Mouse (Mus musculus): ENCODE measurements around the gene Osbpl9. TPM values are rescaled to one million over a fixed set of nuclear protein-coding genes. Genes with fewer than 3 reads are reported as not detected.

The Osbpl9 gene
- polyA plus RNA-seq, 1 experiment from 2014 or later = 32.5 TPM

DNA sequence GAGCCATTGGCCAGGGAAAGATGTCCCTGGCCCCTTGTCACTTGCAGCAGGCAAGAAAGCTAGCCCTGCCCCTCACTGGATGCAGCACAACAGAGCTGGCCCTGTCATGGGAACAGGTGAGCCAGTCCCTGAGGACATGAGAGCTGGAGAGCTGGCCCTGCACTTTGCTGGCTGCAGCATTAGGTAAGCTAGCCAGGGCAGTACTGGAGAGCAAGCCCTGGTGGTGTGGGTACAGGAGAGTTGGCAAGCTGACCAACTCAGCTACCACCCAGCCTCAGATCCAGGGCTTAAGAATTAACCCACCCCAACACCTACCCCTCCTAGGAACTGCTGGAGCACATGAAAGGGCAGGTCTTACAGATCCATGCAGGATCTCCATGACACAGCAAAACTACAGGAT is 73.1 kb downstream of the Osbpl9 start:
- Histone ChIP-seq H3K9ac (ENCODE audit: low read depth, low read length) (no peak overlapping the region), H3K36me3 (ENCODE audit: control insufficient read depth, insufficient read depth) (no peaks in the 10 kb centered on the region), H3K27ac (ENCODE audit: low read depth, low read length) (no peak overlapping the region), H3K4me3 (ENCODE audit: low read depth, low read length) (no peak overlapping the region), H3K4me1 (replicated peaks; ENCODE audit: control insufficient read depth, insufficient read depth, low read length) (0 out of 2 replicates have a peak, but pooled peaks cover 3% of the 10 kb centered on the region), H3K9me3 (ENCODE audit: control insufficient read depth) (no peaks in the 10 kb centered on the region), H3K27me3 (replicated peaks; ENCODE audit: control insufficient read depth, insufficient read depth, low read length) (no peaks in the 10 kb centered on the region), H3K4me2 (replicated peaks; ENCODE audit: low read depth) (no peak overlapping the region)
- no peak for TF ChIP-seq CTCF (IDR thresholded peaks at IDR 0.05; ENCODE audit: low read depth)
- ATAC-seq = no peak

DNA sequence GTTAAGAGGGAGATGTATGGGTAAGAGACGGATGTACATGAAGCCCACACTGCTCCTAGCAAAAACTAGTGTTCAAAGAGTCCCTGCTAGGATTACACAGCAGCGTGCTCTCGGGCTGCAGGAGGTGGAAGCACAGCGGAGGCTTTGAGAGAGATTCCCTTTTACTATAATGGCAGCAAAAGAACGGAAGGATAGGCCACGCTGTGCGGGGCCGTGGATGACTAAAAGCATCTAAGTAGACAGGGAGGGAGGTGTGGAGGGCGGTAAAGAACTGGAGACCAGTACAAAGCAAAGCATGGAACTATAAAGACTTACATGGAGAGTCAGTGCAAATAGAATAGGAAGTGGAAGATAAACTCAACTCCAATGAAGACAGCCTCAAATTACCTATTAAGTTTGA is 74.1 kb downstream of the Osbpl9 start:
- 0 out of 2 replicates have a peak, but pooled peaks cover 5% of the 10 kb centered on the region for H3K4me1 ChIP-seq (replicated peaks; ENCODE audit: control insufficient read depth, insufficient read depth, low read length)
- TF ChIP-seq CTCF (IDR thresholded peaks at IDR 0.05; ENCODE audit: low read depth) = no peak
- WGBS = 91% methylated on average over 9 of the region's 9 CpGs
- H3K4me3 ChIP-seq (ENCODE audit: low read depth, low read length) = no peak overlapping the region
- no peaks in the 10 kb centered on the region for H3K9me3 ChIP-seq (ENCODE audit: control insufficient read depth)
- ATAC-seq = no peak
- H3K4me2 ChIP-seq (replicated peaks; ENCODE audit: low read depth) = no peak overlapping the region
- H3K27me3 ChIP-seq (replicated peaks; ENCODE audit: control insufficient read depth, insufficient read depth, low read length) = no peaks in the 10 kb centered on the region
- no peak overlapping the region for H3K9ac ChIP-seq (ENCODE audit: low read depth, low read length)
- no peaks in the 10 kb centered on the region for H3K36me3 ChIP-seq (ENCODE audit: control insufficient read depth, insufficient read depth)
- no peak overlapping the region for H3K27ac ChIP-seq (ENCODE audit: low read depth, low read length)

DNA sequence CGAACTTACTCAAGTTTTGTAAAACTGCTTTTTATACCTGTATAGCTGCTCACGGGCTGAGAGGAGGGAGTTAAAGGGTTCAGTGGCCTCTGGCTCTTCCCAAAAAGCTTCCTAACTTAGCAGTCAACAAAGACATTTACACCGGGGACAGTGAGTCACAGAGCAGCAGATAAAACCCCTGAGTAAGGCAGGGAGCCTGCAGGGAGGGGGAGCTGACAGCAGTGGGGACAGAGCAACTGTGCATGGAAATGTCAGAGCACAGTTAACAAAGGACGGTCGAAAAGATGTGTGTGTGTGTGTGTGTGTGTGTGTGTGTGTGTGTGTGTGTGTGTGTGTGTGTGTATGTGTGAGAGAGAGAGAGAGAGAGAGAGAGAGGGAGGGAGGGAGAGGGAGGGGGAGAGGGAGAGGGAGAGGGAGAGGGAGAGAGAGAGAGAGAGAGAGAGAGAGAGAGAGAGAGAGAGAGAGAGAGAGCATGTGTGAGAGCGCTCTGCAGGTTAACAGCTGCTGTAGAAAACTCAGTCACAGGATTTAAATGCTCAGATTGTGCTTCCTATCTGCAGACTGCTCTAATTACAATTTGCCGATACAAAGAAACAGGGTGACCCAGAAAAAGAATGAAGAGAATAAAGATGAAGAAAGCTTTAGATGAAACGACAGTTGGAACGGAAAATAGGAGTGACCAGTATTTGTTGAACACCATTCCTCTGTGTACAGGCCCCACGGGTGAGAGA is 75.1 kb downstream of the Osbpl9 start:
- Histone ChIP-seq H3K36me3 (ENCODE audit: control insufficient read depth, insufficient read depth) (no peaks in the 10 kb centered on the region), H3K27me3 (replicated peaks; ENCODE audit: control insufficient read depth, insufficient read depth, low read length) (no peaks in the 10 kb centered on the region), H3K4me3 (ENCODE audit: low read depth, low read length) (no peak overlapping the region), H3K4me2 (replicated peaks; ENCODE audit: low read depth) (no peak overlapping the region), H3K9ac (ENCODE audit: low read depth, low read length) (no peak overlapping the region), H3K27ac (ENCODE audit: low read depth, low read length) (no peak overlapping the region), H3K9me3 (ENCODE audit: control insufficient read depth) (no peaks in the 10 kb centered on the region), H3K4me1 (replicated peaks; ENCODE audit: control insufficient read depth, insufficient read depth, low read length) (0 out of 2 replicates have a peak, but pooled peaks cover 5% of the 10 kb centered on the region)
- TF ChIP-seq CTCF (IDR thresholded peaks at IDR 0.05; ENCODE audit: low read depth) = no peak
- no peak for ATAC-seq
- 61% methylated on average over 10 of the region's 10 CpGs for WGBS

DNA sequence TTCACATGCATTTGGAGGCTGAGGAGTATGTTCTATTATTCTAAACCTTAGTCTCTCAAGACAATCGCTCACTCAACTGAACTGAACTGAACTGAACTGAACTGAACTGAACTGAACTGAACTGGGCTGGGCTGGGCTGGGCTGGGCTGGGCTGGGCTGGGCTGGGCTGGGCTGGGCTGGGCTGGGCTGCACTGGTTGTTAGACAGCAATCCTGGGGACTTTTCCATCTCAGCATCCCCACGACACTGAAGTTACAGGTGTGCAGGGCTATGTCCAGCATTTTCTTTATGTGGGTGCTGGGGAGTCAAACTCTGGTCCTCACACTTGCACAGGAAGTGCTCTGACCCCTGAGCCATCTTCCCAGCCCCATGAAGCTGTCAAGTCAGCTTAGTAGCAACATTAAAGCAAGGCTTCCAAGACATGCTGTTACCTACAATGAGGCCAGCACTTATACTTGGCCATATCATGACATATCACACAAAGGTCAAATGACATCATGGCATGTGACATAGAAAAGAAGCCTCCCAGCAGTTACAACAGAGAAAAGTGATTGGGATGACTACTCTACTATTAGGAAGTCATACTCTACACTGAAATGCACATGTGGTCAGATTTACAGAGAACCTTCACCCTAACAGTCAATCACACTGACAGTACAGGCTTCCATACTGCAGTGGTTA is 76.2 kb downstream of the Osbpl9 start:
- 0 out of 2 replicates have a peak, but pooled peaks cover 5% of the 10 kb centered on the region for H3K4me1 ChIP-seq (replicated peaks; ENCODE audit: control insufficient read depth, insufficient read depth, low read length)
- peak; percentile 85 for ATAC-seq
- no peaks in the 10 kb centered on the region for H3K27me3 ChIP-seq (replicated peaks; ENCODE audit: control insufficient read depth, insufficient read depth, low read length)
- no peak overlapping the region for H3K27ac ChIP-seq (ENCODE audit: low read depth, low read length)
- 45% methylated on average over 2 of the region's 2 CpGs for WGBS
- no peak overlapping the region for H3K4me3 ChIP-seq (ENCODE audit: low read depth, low read length)
- no peak for TF ChIP-seq CTCF (IDR thresholded peaks at IDR 0.05; ENCODE audit: low read depth)
- H3K36me3 ChIP-seq (ENCODE audit: control insufficient read depth, insufficient read depth) = no peaks in the 10 kb centered on the region
- no peaks in the 10 kb centered on the region for H3K9me3 ChIP-seq (ENCODE audit: control insufficient read depth)
- H3K4me2 ChIP-seq (replicated peaks; ENCODE audit: low read depth) = no peak overlapping the region
- H3K9ac ChIP-seq (ENCODE audit: low read depth, low read length) = no peak overlapping the region

DNA sequence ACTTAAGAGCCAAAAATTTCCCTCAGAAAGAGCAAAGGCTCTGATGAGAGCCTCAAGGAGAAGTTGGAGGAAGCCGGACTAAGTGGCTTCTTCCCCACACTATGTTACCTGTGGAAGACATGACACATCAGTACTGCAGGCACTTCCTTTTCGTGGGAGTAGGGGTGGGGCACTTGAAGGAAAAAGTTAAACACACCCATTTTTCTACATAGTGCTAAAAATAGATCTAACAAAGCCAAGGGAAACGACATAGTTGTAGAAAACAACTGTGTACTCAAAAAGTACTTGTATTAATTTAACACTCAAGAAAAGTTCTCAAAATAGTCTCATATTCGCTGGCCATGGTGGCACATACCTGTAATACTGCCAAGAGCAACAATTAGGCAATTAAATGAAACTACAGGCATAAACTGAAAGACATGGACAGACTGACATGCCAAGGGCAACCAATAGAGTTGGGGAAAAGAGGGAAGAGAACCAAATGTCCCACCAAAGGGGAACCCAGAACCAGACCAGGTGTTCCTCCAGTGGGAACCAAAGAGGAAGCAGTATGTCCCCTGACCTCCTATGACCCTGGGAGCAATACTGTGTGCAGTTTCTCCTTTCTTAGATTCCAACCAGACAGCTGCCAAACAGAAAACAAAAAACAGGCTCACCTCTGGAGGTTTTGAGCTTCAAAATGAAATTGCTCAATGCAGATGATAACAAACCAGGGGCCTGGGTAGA is 79.1 kb downstream of the Osbpl9 start:
- no peak overlapping the region for H3K27ac ChIP-seq (ENCODE audit: low read depth, low read length)
- no peak for TF ChIP-seq CTCF (IDR thresholded peaks at IDR 0.05; ENCODE audit: low read depth)
- no peaks in the 10 kb centered on the region for H3K27me3 ChIP-seq (replicated peaks; ENCODE audit: control insufficient read depth, insufficient read depth, low read length)
- no peak overlapping the region for H3K4me3 ChIP-seq (ENCODE audit: low read depth, low read length)
- no peaks in the 10 kb centered on the region for H3K36me3 ChIP-seq (ENCODE audit: control insufficient read depth, insufficient read depth)
- ATAC-seq = no peak
- H3K4me1 ChIP-seq (replicated peaks; ENCODE audit: control insufficient read depth, insufficient read depth, low read length) = 0 out of 2 replicates have a peak, but pooled peaks cover 8% of the 10 kb centered on the region
- 47% methylated on average over 4 of the region's 4 CpGs for WGBS
- no peaks in the 10 kb centered on the region for H3K9me3 ChIP-seq (ENCODE audit: control insufficient read depth)
- no peak overlapping the region for H3K9ac ChIP-seq (ENCODE audit: low read depth, low read length)
- no peak overlapping the region for H3K4me2 ChIP-seq (replicated peaks; ENCODE audit: low read depth)

DNA sequence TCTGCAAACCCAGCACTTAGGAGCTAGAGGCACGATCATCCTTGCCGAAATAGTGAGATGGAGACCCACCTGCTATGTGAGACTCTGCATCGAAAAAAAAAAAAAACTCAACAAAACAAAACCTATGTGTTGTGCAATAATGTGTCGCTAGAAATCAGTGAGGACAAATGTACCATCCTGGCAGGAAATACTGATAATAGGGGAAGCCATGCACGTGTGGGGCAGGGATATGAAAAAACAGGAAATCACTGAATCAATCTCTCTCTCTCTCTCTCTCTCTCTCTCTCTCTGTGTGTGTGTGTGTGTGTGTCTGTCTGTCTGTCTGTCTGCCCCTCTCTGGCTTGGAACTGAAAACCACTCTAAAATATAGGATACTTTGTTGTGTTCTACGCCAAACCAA is 81.3 kb downstream of the Osbpl9 start:
- no peak for TF ChIP-seq CTCF (IDR thresholded peaks at IDR 0.05; ENCODE audit: low read depth)
- Histone ChIP-seq H3K36me3 (ENCODE audit: control insufficient read depth, insufficient read depth) (no peaks in the 10 kb centered on the region), H3K27me3 (replicated peaks; ENCODE audit: control insufficient read depth, insufficient read depth, low read length) (no peaks in the 10 kb centered on the region), H3K9ac (ENCODE audit: low read depth, low read length) (no peak overlapping the region), H3K9me3 (ENCODE audit: control insufficient read depth) (no peaks in the 10 kb centered on the region), H3K27ac (ENCODE audit: low read depth, low read length) (no peak overlapping the region), H3K4me1 (replicated peaks; ENCODE audit: control insufficient read depth, insufficient read depth, low read length) (0 out of 2 replicates have a peak, but pooled peaks cover 8% of the 10 kb centered on the region), H3K4me2 (replicated peaks; ENCODE audit: low read depth) (no peak overlapping the region), H3K4me3 (ENCODE audit: low read depth, low read length) (no peak overlapping the region)
- ATAC-seq = no peak
- WGBS = 75% methylated on average over 6 of the region's 6 CpGs

Measured in intestine, postnatal 0 days (tissue).